Mouse (Mus musculus) CD4-positive, CD25-positive, alpha-beta regulatory T cell, adult 4 months (primary cell): Measurements from ENCODE around the gene Zfp423. TPM values are rescaled to one million over a fixed set of nuclear protein-coding genes. Genes with fewer than 3 reads are reported as not detected.

Experiments used
- ATAC-seq: one replicate; pipeline ENCODE4 v1.8.0; 2017
- polyA plus RNA-seq, 2 experiments: library from polyadenylated mRNA; unstranded; fragments of 100-300 nt; shearing (Covaris generic); gene quantifications; one replicate each; pipeline ENCODE4 v1.2.1; 2017

The Zfp423 gene
- polyA plus RNA-seq, 2 experiments from 2014 or later = not detected

GRCm38 (mm10) chr8:87802571-87802970, 156.8 kb downstream of the Zfp423 start:
- ATAC-seq = no peak

- ATAC-seq = no peak
Measured at GRCm38 (mm10) chr8:87800121-87800520, 159.3 kb downstream of the Zfp423 start.

GRCm38 (mm10) chr8:87796234-87796633, 163.2 kb downstream of the Zfp423 start:
- ATAC-seq = no peak

GRCm38 (mm10) chr8:87794639-87795038, 164.8 kb downstream of the Zfp423 start:
- ATAC-seq = no peak

- no peak for ATAC-seq
Measured at GRCm38 (mm10) chr8:87791103-87791502, 168.3 kb downstream of the Zfp423 start.

- ATAC-seq = no peak
Measured at GRCm38 (mm10) chr8:87784641-87785439, 174.6 kb downstream of the Zfp423 start.

- ATAC-seq = no peak
Measured at GRCm38 (mm10) chr8:87784227-87784626, 175.2 kb downstream of the Zfp423 start.

GRCm38 (mm10) chr8:87783198-87783597, 176.2 kb downstream of the Zfp423 start:
- ATAC-seq = no peak

- ATAC-seq = no peak
Measured at GRCm38 (mm10) chr8:87777586-87777985, 181.8 kb downstream of the Zfp423 start.

GRCm38 (mm10) chr8:87775889-87776288, 183.5 kb downstream of the Zfp423 start:
- ATAC-seq = no peak

- ATAC-seq = no peak
Measured at GRCm38 (mm10) chr8:87774966-87775365, 184.4 kb downstream of the Zfp423 start.

- no peak for ATAC-seq
Measured at GRCm38 (mm10) chr8:87772894-87773502, 186.4 kb downstream of the Zfp423 start.

- ATAC-seq = no peak
Measured at GRCm38 (mm10) chr8:87767882-87768281, 191.5 kb downstream of the Zfp423 start.

- ATAC-seq = no peak
Measured at GRCm38 (mm10) chr8:87765276-87765675, 194.1 kb downstream of the Zfp423 start.

GRCm38 (mm10) chr8:87758750-87759149, 200.6 kb downstream of the Zfp423 start:
- no peak for ATAC-seq

- ATAC-seq = no peak
Measured at GRCm38 (mm10) chr8:87754853-87755252, 204.5 kb downstream of the Zfp423 start.

- no peak for ATAC-seq
Measured at GRCm38 (mm10) chr8:87753636-87754035, 205.8 kb downstream of the Zfp423 start.

GRCm38 (mm10) chr8:87753148-87753547, 206.2 kb downstream of the Zfp423 start:
- no peak for ATAC-seq

- ATAC-seq = no peak
Measured at GRCm38 (mm10) chr8:87752710-87753109, 206.7 kb downstream of the Zfp423 start.

GRCm38 (mm10) chr8:87747582-87747981, 211.8 kb downstream of the Zfp423 start:
- ATAC-seq = no peak

- no peak for ATAC-seq
Measured at GRCm38 (mm10) chr8:87747142-87747541, 212.3 kb downstream of the Zfp423 start.

- no peak for ATAC-seq
Measured at GRCm38 (mm10) chr8:87746072-87746471, 213.3 kb downstream of the Zfp423 start.

GRCm38 (mm10) chr8:87745125-87745698, 214.2 kb downstream of the Zfp423 start:
- ATAC-seq = no peak

GRCm38 (mm10) chr8:87744556-87744955, 214.8 kb downstream of the Zfp423 start:
- ATAC-seq = no peak
